Mouse (Mus musculus) heart, adult 2 months (tissue): ENCODE data around the gene Cby1. TPM values are rescaled to one million over a fixed set of nuclear protein-coding genes. Genes with fewer than 3 reads are reported as not detected.

Source experiments
- DNase-seq, 2 experiments: peaks; one replicate each; pipeline ENCODE4 v3.0.0; 2021
- H3K27ac ChIP-seq: fragments of 200-600 bp; 2 replicates; pipeline ENCODE4 v1.8.1; 2022
- H3K27me3 ChIP-seq: fragments of 200-500 bp; 2 replicates; pipeline ENCODE4 v1.6.1; 2012; ENCODE audit warnings: mild to moderate bottlenecking, low read length, inconsistent platforms, mixed read lengths; ENCODE audit not compliant: control insufficient read depth, insufficient read depth
- H3K36me3 ChIP-seq: fragments of 200-500 bp; 2 replicates; pipeline ENCODE4 v1.6.1; 2012; ENCODE audit warnings: low read length, inconsistent platforms; ENCODE audit not compliant: control insufficient read depth, insufficient read depth
- H3K4me1 ChIP-seq: fragments of 200-500 bp; 2 replicates; pipeline ENCODE4 v1.6.1; 2011; ENCODE audit warnings: low read length; ENCODE audit not compliant: control insufficient read depth, insufficient read depth
- H3K4me3 ChIP-seq: fragments of 200-600 bp; 2 replicates; pipeline ENCODE4 v1.8.1; 2022
- H3K79me2 ChIP-seq: fragments of 200-500 bp; replicated peaks from 2 replicates; pipeline ENCODE4 v1.6.1; 2012; ENCODE audit warnings: mild to moderate bottlenecking, inconsistent platforms, low read length, moderate library complexity, mixed read lengths; ENCODE audit not compliant: control insufficient read depth, insufficient read depth
- H3K9ac ChIP-seq: fragments of 200-500 bp; 2 replicates; pipeline ENCODE4 v1.6.1; 2012; ENCODE audit warnings: low read depth, mild to moderate bottlenecking, control low read depth, inconsistent platforms, low read length, mixed read lengths
- CTCF ChIP-seq: fragments of 200-600 bp; IDR thresholded peaks from 2 replicates; pipeline ENCODE4 v1.8.1; 2022; ENCODE audit warnings: antibody characterized with exemption, mild to moderate bottlenecking, moderate library complexity
- EP300 ChIP-seq: fragments of 200-500 bp; IDR thresholded peaks from 2 replicates; pipeline ENCODE4 v1.6.1; 2011; ENCODE audit warnings: low read depth, low read length, control low read depth; ENCODE audit not compliant: insufficient read depth
- POLR2A ChIP-seq: fragments of 200-500 bp; IDR thresholded peaks from 2 replicates; pipeline ENCODE4 v1.6.1; 2011; ENCODE audit warnings: mild to moderate bottlenecking, low read depth, low read length, control low read depth; ENCODE audit not compliant: insufficient read depth
- WGBS: fragments of 180-500 bp; shearing (Covaris S2); methylation state at CpG from one replicate; pipeline ENCODE4 v1.1.7; 2018; 5-methylcytosine and 5-hydroxymethylcytosine counted together
- intact Hi-C: fragments of 180-260 bp; cut with DNase I; formaldehyde crosslinking; loops from one replicate; pipeline ENCODE4 v1.15.1; 2025
- polyA plus RNA-seq: library from polyadenylated mRNA; depleted of rRNA; stranded (reverse); fragments of >200 nt; gene quantifications from 2 replicates; pipeline ENCODE4 v1.2.3, GENCODE M21; 2012
- total RNA-seq, 2 experiments: library from RNA; stranded (reverse); gene quantifications; 2 replicates each; pipeline ENCODE4 v1.2.3; 2021

Cby1 gene
- total and polyA plus RNA-seq, 3 experiments: 10.1 to 19.3 (median 18.6) TPM

DNA sequence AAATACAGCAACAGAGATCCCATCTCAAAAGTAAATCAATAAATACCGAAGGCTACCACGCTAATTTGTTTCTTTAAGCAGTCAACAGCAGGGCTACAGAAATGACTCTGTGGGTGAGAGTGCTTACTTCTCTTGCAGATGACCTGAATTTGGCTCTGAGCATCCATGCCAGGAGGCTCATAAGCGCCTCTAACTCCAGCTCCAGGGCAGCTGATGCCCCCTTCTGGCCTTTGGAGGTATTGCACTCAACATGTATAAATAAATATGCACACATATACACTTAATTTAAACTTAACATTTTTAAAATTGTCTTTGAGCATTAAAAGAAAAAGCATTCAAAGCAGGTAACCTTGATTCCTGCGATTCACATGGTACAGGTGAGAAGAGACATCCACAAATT lies 7.5 kb upstream of the Cby1 start:
- Histone ChIP-seq H3K4me3 (no peak overlapping the region), H3K27ac (no peak overlapping the region), H3K79me2 (no peaks in the 10 kb centered on the region), H3K27me3 (no peaks in the 10 kb centered on the region), H3K4me1 (no peaks in the 10 kb centered on the region), H3K9ac (no peak overlapping the region), H3K36me3 (no peaks in the 10 kb centered on the region)
- intact Hi-C loops: no loop called here
- 84% methylated on average over 4 of the region's 4 CpGs for WGBS
- no peak for DNase-seq
- TF ChIP-seq CTCF (peak; percentile 66), EP300 (no peak)

DNA sequence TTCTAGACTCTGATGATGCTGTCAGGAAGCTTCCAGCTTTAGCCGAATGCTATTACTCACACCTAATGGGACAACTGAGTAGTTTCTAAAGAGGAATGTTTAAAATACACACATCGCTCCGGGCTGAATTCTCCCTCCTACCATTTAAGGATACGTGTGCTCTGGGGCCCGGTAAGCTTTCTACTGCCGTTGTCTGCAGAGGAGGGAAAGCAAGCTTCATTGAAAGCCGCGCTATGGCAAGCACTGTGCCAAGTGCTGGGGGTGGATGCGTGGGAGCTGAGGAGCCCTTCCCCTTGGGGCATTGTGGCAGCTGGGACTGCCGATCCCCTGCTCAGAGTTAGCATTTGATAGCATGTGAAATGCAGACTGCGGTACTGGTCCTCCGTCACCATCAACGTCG lies 2.5 kb upstream of the Cby1 start:
- intact Hi-C loops: loop anchor here (5.0 kb wide), 1 partner anchor 86 kb away; the partner anchor contains the start of gene Sun2
- no peaks in the 10 kb centered on the region for H3K27me3 ChIP-seq
- TF ChIP-seq POLR2A (no peak), EP300 (no peak), CTCF (no peak)
- H3K27ac ChIP-seq: no peak overlapping the region
- no peaks in the 10 kb centered on the region for H3K79me2 ChIP-seq
- peaks cover 3% of the 10 kb centered on the region; the same call in 1 of the 2 replicates for H3K4me1 ChIP-seq
- 88% methylated on average over 14 of the region's 14 CpGs for WGBS
- no peak for DNase-seq
- H3K36me3 ChIP-seq: no peaks in the 10 kb centered on the region; the same call in 1 of the 2 replicates
- no peak overlapping the region for H3K4me3 ChIP-seq
- H3K9ac ChIP-seq: no peak overlapping the region

DNA sequence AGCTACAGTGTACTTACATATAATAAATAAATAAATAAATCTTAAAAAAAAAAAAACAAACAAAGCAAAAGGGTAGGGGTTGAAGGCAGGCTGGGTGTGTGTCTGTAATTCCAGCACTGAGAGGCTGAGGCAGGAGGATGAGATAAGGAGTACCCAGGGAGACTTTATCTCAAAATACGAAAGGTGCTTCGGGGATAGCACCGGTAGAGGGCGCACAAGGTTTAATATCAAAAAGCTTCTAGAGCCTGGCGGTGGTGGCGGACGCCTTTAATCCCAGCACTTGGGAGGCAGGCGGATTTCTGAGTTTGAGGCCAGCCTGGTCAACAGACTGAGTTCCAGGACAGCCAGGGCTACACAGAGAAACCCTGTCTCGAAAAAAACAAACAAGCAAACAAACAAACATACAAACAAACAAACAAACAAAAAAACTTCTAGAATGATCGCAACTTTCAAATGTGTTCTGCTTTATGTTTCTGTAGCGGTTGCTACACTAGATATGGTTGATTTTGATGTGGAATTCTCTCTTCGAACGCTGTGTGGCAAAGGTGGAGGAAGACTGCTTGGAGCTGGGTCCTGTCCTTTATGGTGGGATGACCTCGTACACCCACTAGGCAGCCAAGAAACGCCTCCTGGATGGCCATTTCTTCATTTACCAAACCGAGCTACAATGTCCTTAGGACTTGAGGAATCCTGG lies 1.0 kb upstream of the Cby1 start:
- Histone ChIP-seq H3K27ac (peak overlapping the region; percentile 98), H3K9ac (peak overlapping the region; percentile 76), H3K27me3 (no peaks in the 10 kb centered on the region), H3K79me2 (no peaks in the 10 kb centered on the region), H3K4me3 (peak overlapping the region; percentile 81), H3K4me1 (peaks cover 3% of the 10 kb centered on the region; the same call in 1 of the 2 replicates), H3K36me3 (no peaks in the 10 kb centered on the region; the same call in 1 of the 2 replicates)
- 3% methylated on average over 16 of the region's 16 CpGs for WGBS
- TF ChIP-seq CTCF (peak; percentile 82), EP300 (no peak)
- intact Hi-C loops: loop anchor here (1.0 to 5.0 kb wide), 2 partner anchors 12 to 84 kb away; partner anchors contain the start of genes Sun2 and Tomm22
- DNase-seq: peak; percentile 80 to 85

GRCm38 (mm10) chr15:79661852-79662251 lies 2.9 kb downstream of the Cby1 start:
- no peaks in the 10 kb centered on the region for H3K27me3 ChIP-seq
- H3K36me3 ChIP-seq: no peaks in the 10 kb centered on the region; the same call in 1 of the 2 replicates
- TF ChIP-seq EP300 (no peak), POLR2A (no peak), CTCF (peak; percentile 70)
- peak in 1 of 2 experiments; percentile 42 for DNase-seq
- no peak overlapping the region for H3K4me3 ChIP-seq
- H3K27ac ChIP-seq: no peak overlapping the region
- H3K4me1 ChIP-seq: peaks cover 3% of the 10 kb centered on the region; the same call in 1 of the 2 replicates
- 71% methylated on average over 4 of the region's 4 CpGs for WGBS
- H3K9ac ChIP-seq: no peak overlapping the region
- intact Hi-C loops: no loop called here
- H3K79me2 ChIP-seq: no peaks in the 10 kb centered on the region

DNA sequence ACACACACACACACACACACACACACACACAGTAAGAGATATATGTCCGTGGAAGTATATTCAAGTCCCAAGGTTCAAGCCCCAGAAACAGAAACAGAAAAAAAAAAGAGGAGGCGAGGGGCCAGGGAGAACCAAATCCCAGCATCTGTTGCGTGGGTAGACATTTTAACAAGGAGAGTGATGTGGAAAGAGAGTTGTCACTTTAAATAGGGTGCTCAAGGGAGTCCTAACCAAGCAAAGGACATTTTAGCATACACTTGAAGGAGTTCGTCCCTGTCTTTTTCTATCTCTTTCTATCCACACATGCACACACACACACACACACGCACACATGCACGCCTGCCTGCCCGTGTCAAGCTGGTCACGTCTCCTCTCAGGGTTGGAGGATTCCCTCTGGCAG lies 5.7 kb downstream of the Cby1 start:
- TF ChIP-seq CTCF: no peak
- no peak for TF ChIP-seq EP300
- no peak for TF ChIP-seq POLR2A
- no peak overlapping the region for H3K9ac ChIP-seq
- no peaks in the 10 kb centered on the region; the same call in 1 of the 2 replicates for H3K36me3 ChIP-seq
- no peaks in the 10 kb centered on the region for H3K4me1 ChIP-seq
- H3K4me3 ChIP-seq: no peak overlapping the region
- H3K27me3 ChIP-seq: no peaks in the 10 kb centered on the region
- WGBS: 90% methylated on average over 8 of the region's 8 CpGs
- no peak overlapping the region for H3K27ac ChIP-seq
- H3K79me2 ChIP-seq: no peaks in the 10 kb centered on the region
- intact Hi-C loops: no loop called here
- DNase-seq: no peak

- 53% methylated on average over 10 of the region's 10 CpGs for WGBS
- no peak for TF ChIP-seq EP300
- TF ChIP-seq CTCF: peak; percentile 33
- no peak for DNase-seq
- Histone ChIP-seq H3K79me2 (0 out of 2 replicates have a peak, but pooled peaks cover 2% of the 10 kb centered on the region), H3K9ac (no peak overlapping the region), H3K4me3 (no peak overlapping the region), H3K36me3 (no peaks in the 10 kb centered on the region), H3K27me3 (no peaks in the 10 kb centered on the region), H3K27ac (no peak overlapping the region), H3K4me1 (peaks cover 2% of the 10 kb centered on the region; the same call in 1 of the 2 replicates)
- intact Hi-C loops: no loop called here
Observed at GRCm38 (mm10) chr15:79669195-79669594, 10.2 kb downstream of the Cby1 start.
